Mouse (Mus musculus) brain, embryonic 14.5 days (tissue): ENCODE measurements around the gene Tril.

Experiments used
- CTCF ChIP-seq: fragments of 200-500 bp; IDR thresholded peaks from 2 replicates; pipeline ENCODE4 v1.5.1; 2012; ENCODE audit warnings: inconsistent platforms, mild to moderate bottlenecking, moderate library complexity, borderline replicate concordance; ENCODE audit not compliant: insufficient read depth, insufficient read length; ENCODE audit errors: extremely low read depth
- POLR2A ChIP-seq: fragments of 200-500 bp; IDR thresholded peaks from 2 replicates; pipeline ENCODE4 v1.6.1; 2012; ENCODE audit warnings: mild to moderate bottlenecking, inconsistent platforms, borderline replicate concordance; ENCODE audit not compliant: poor library complexity, insufficient read depth, insufficient read length, severe bottlenecking; ENCODE audit errors: extremely low read depth

GRCm38 (mm10) chr6:53801269-53801892, 19.2 kb downstream of the Tril start:
- TF ChIP-seq POLR2A = no peak
- no peak for TF ChIP-seq CTCF
